Mouse (Mus musculus) MEL (cell line): ENCODE measurements around the gene Nudt2. TPM values are rescaled to one million over a fixed set of nuclear protein-coding genes. Genes with fewer than 3 reads are reported as not detected.

Experiments used
- DNase-seq: peaks from one replicate; pipeline ENCODE4 v3.0.0; 2011; ENCODE audit warnings: low read depth, low spot score
- H3K27ac ChIP-seq: 2 replicates; pipeline ENCODE4 v1.5.1; 2012; ENCODE audit warnings: low read depth, mild to moderate bottlenecking, control low read depth, low read length, moderate library complexity; ENCODE audit not compliant: control insufficient read depth
- H3K27me3 ChIP-seq, 2 experiments: fragments of 150-350 bp in 1 of 2; sonication (generic) in 1 of 2; 2 replicates each; pipeline ENCODE4 v1.6.1; 2012; ENCODE audit warnings: low read length in 2 of 2, mild to moderate bottlenecking in 2 of 2, improper control_type of control experiment in 1 of 2, moderate library complexity in 1 of 2; ENCODE audit not compliant: insufficient read depth in 2 of 2, control insufficient read depth in 1 of 2
- H3K36me3 ChIP-seq, 2 experiments: 2 replicates each; pipeline ENCODE4 v1.6.1; 2012 to 2014; ENCODE audit warnings: low read length in 2 of 2, improper control_type of control experiment in 1 of 2, inconsistent platforms in 1 of 2, mild to moderate bottlenecking in 1 of 2; ENCODE audit not compliant: insufficient read depth in 2 of 2, control insufficient read depth in 1 of 2
- H3K4me1 ChIP-seq, 2 experiments: fragments of 150-350 bp in 1 of 2; sonication (generic) in 1 of 2; 2 replicates each; pipeline ENCODE4 v1.6.1; 2012; ENCODE audit warnings: low read length in 2 of 2, improper control_type of control experiment in 1 of 2, mild to moderate bottlenecking in 1 of 2; ENCODE audit not compliant: insufficient read depth in 2 of 2, control insufficient read depth in 1 of 2
- H3K4me3 ChIP-seq, 2 experiments: fragments of 150-350 bp in 1 of 2; sonication (generic) in 1 of 2; 2 replicates each; pipeline ENCODE4 v1.5.1; 2012; ENCODE audit warnings: low read depth in 2 of 2, low read length in 2 of 2, mild to moderate bottlenecking in 2 of 2, moderate library complexity in 2 of 2, control low read depth in 1 of 2, improper control_type of control experiment in 1 of 2; ENCODE audit not compliant: control insufficient read depth in 1 of 2, insufficient read depth in 1 of 2
- H3K79me2 ChIP-seq: 2 replicates; pipeline ENCODE4 v1.6.1; 2012; ENCODE audit warnings: mild to moderate bottlenecking, low read length, moderate library complexity; ENCODE audit not compliant: control insufficient read depth, poor library complexity, insufficient read depth
- H3K9ac ChIP-seq: 2 replicates; pipeline ENCODE4 v1.6.1; 2012; ENCODE audit warnings: low read depth, mild to moderate bottlenecking, control low read depth, low read length, moderate library complexity; ENCODE audit not compliant: control insufficient read depth, poor library complexity, severe bottlenecking
- H3K9me3 ChIP-seq: fragments of 150-350 bp; sonication (generic); replicated peaks from 2 replicates; pipeline ENCODE4 v1.6.1; 2012; ENCODE audit warnings: mild to moderate bottlenecking, low read length, improper control_type of control experiment, moderate library complexity; ENCODE audit not compliant: insufficient read depth
- EP300 ChIP-seq, 2 experiments: IDR thresholded peaks; 2 replicates each; pipeline ENCODE4 v1.6.1; 2011; ENCODE audit warnings: improper control_type of control experiment in 2 of 2, low read length in 2 of 2, low read depth in 1 of 2, mild to moderate bottlenecking in 1 of 2
- GATA1 ChIP-seq: IDR thresholded peaks from 2 replicates; pipeline ENCODE4 v1.6.1; 2011; ENCODE audit warnings: low read depth, low read length, improper control_type of control experiment
- HCFC1 ChIP-seq: IDR thresholded peaks from 2 replicates; pipeline ENCODE4 v1.6.1; 2012; ENCODE audit warnings: low read depth, mild to moderate bottlenecking, inconsistent platforms, low read length, improper control_type of control experiment, moderate library complexity
- JUND ChIP-seq: IDR thresholded peaks from 2 replicates; pipeline ENCODE4 v1.6.1; 2011; ENCODE audit warnings: low read depth, mild to moderate bottlenecking, improper control_type of control experiment, low read length
- KAT2A ChIP-seq: conservative IDR thresholded peaks from 2 replicates; pipeline ENCODE4 v1.6.1; 2012; ENCODE audit warnings: low read depth, low read length, improper control_type of control experiment, inconsistent platforms
- MAZ ChIP-seq: IDR thresholded peaks from 2 replicates; pipeline ENCODE4 v1.6.1; 2012; ENCODE audit warnings: low read depth, mild to moderate bottlenecking, inconsistent platforms, low read length, improper control_type of control experiment
- MXI1 ChIP-seq: IDR thresholded peaks from 2 replicates; pipeline ENCODE4 v1.6.1; 2011; ENCODE audit warnings: mild to moderate bottlenecking, low read depth, low read length, improper control_type of control experiment
- MYB ChIP-seq: IDR thresholded peaks from 2 replicates; pipeline ENCODE4 v1.6.1; 2011; ENCODE audit warnings: mild to moderate bottlenecking, low read depth, low read length, improper control_type of control experiment
- MYC ChIP-seq: IDR thresholded peaks from 2 replicates; pipeline ENCODE4 v1.6.1; 2011; ENCODE audit warnings: low read depth, mild to moderate bottlenecking, low read length, improper control_type of control experiment, moderate library complexity
- NELFE ChIP-seq: IDR thresholded peaks from 2 replicates; pipeline ENCODE4 v1.6.1; 2011; ENCODE audit warnings: low read depth, low read length, improper control_type of control experiment
- POLR2AphosphoS2 ChIP-seq: IDR thresholded peaks from 2 replicates; pipeline ENCODE4 v1.6.1; 2011; ENCODE audit warnings: low read length, improper control_type of control experiment
- RCOR1 ChIP-seq: IDR thresholded peaks from 2 replicates; pipeline ENCODE4 v1.6.1; 2012; ENCODE audit warnings: low read depth, mild to moderate bottlenecking, inconsistent platforms, low read length, improper control_type of control experiment
- SIN3A ChIP-seq: IDR thresholded peaks from 2 replicates; pipeline ENCODE4 v1.6.1; 2012; ENCODE audit warnings: low read length, improper control_type of control experiment, inconsistent platforms
- SMC3 ChIP-seq: IDR thresholded peaks from 2 replicates; pipeline ENCODE4 v1.6.1; 2011; ENCODE audit warnings: low read depth, low read length, improper control_type of control experiment
- TBP ChIP-seq: IDR thresholded peaks from 2 replicates; pipeline ENCODE4 v1.8.0; 2011; ENCODE audit warnings: low read depth, low read length, improper control_type of control experiment
- TCF12 ChIP-seq: IDR thresholded peaks from 2 replicates; pipeline ENCODE4 v1.6.1; 2014; ENCODE audit warnings: low read depth, mild to moderate bottlenecking, inconsistent platforms, low read length, improper control_type of control experiment, moderate library complexity
- UBTF ChIP-seq: IDR thresholded peaks from 2 replicates; pipeline ENCODE4 v1.6.1; 2012; ENCODE audit warnings: low read depth, mild to moderate bottlenecking, inconsistent platforms, low read length, improper control_type of control experiment, moderate library complexity, borderline replicate concordance; ENCODE audit not compliant: insufficient read depth
- polyA plus RNA-seq, 2 experiments: library from polyadenylated mRNA; stranded (reverse) in 1 of 2; unstranded in 1 of 2; fragments of >175 nt in 1 of 2; fragments of >200 nt in 1 of 2; gene quantifications; 2 replicates each; pipeline versions ENCODE4 v1.2.1 to v1.2.4; 2012; ENCODE audit warnings: low replicate concordance in 2 of 2, low read depth in 1 of 2; ENCODE audit not compliant: insufficient read length in 2 of 2, insufficient read depth in 1 of 2, missing spikeins in 1 of 2
- total RNA-seq: library from RNA; depleted of rRNA; stranded (reverse); fragments of 300-350 nt; gene quantifications from 2 replicates; pipeline ENCODE4 v1.2.3, GENCODE M21; 2012

Nudt2 gene
- total and polyA plus RNA-seq, 3 experiments = 19.2 to 25.3 TPM; not detected in 1

- 0 out of 4 replicates have a peak, but pooled peaks cover 0 to 2% of the 10 kb centered on the region in 2 experiments for H3K27me3 ChIP-seq
- TF ChIP-seq KAT2A = no peak
- no peak for TF ChIP-seq MYB
- TF ChIP-seq SIN3A = no peak
- TF ChIP-seq TCF12 = no peak
- TF ChIP-seq GATA1 = no peak
- no peaks in the 10 kb centered on the region for H3K9me3 ChIP-seq
- H3K27ac ChIP-seq = no peak overlapping the region
- no peak overlapping the region for H3K4me3 ChIP-seq
- no peaks in the 10 kb centered on the region for H3K36me3 ChIP-seq
- no peak for DNase-seq
- H3K9ac ChIP-seq = no peak overlapping the region
- H3K79me2 ChIP-seq = no peaks in the 10 kb centered on the region
- H3K4me1 ChIP-seq = peaks cover 0 to 7% of the 10 kb centered on the region in 2 experiments; a peak in 2 of 4 replicates
Measured at GRCm38 (mm10) chr4:41519195-41519594, 54.2 kb downstream of the Nudt2 start.

GRCm38 (mm10) chr4:41520641-41521040 lies 55.7 kb downstream of the Nudt2 start:
- H3K36me3 ChIP-seq = no peaks in the 10 kb centered on the region
- no peaks in the 10 kb centered on the region for H3K9me3 ChIP-seq
- peaks cover 0 to 7% of the 10 kb centered on the region in 2 experiments; a peak in 2 of 4 replicates for H3K4me1 ChIP-seq
- TF ChIP-seq MXI1 (no peak), MYB (no peak), MAZ (no peak), NELFE (no peak), EP300 (IDR thresholded peaks at IDR 0.05; ENCODE audit: low read depth in 1 of 2, low read length in 2 of 2) (no peak), MYC (no peak), SMC3 (no peak), POLR2AphosphoS2 (no peak)
- DNase-seq = no peak
- 0 out of 4 replicates have a peak, but pooled peaks cover 0 to 2% of the 10 kb centered on the region in 2 experiments for H3K27me3 ChIP-seq
- no peaks in the 10 kb centered on the region for H3K79me2 ChIP-seq
- no peak overlapping the region for H3K27ac ChIP-seq
- H3K9ac ChIP-seq = no peak overlapping the region
- no peak overlapping the region for H3K4me3 ChIP-seq

- Histone ChIP-seq H3K9ac (no peak overlapping the region), H3K4me1 (peaks cover 0 to 7% of the 10 kb centered on the region in 2 experiments; a peak in 2 of 4 replicates), H3K4me3 (no peak overlapping the region), H3K36me3 (no peaks in the 10 kb centered on the region), H3K79me2 (no peaks in the 10 kb centered on the region), H3K9me3 (no peaks in the 10 kb centered on the region), H3K27me3 (no peaks in the 10 kb centered on the region), H3K27ac (no peak overlapping the region)
- no peak for DNase-seq
- TF ChIP-seq HCFC1 (no peak), UBTF (no peak), TBP (no peak), NELFE (no peak), TCF12 (no peak), RCOR1 (no peak), JUND (no peak), MXI1 (no peak)
- TF ChIP-seq, all 39 proteins: peak for 0
Measured at GRCm38 (mm10) chr4:41522136-41522535, 57.2 kb downstream of the Nudt2 start.
